Mouse (Mus musculus): ENCODE data around the gene Cyp24a1.

GRCm38 (mm10) chr2:170545745-170546144 is 48.8 kb upstream of the Cyp24a1 start:
- no peak for TF ChIP-seq CTCF (IDR thresholded peaks at IDR 0.05; ENCODE audit: low read depth, low read length)
- TF ChIP-seq GATA1 (IDR thresholded peaks at IDR 0.05; ENCODE audit: borderline replicate concordance, low read length), result no peak
- TF ChIP-seq POLR2AphosphoS5 (IDR thresholded peaks at IDR 0.05; ENCODE audit: insufficient replicate concordance, low read depth, low read length), result no peak
- TF ChIP-seq TAL1 (conservative IDR thresholded peaks at IDR 0.05; ENCODE audit: low read depth, low read length), result no peak
